Mouse (Mus musculus) MEL (cell line): ENCODE measurements at regions not wholly inside any gene's neighbourhood (a gene's known extent, or its start where the extent isn't known, plus 50 kb on each side); places are given as distances from the start of the nearest gene placed in this dataset.

Source experiments
- DNase-seq: peaks from one replicate; pipeline ENCODE4 v3.0.0; 2011; ENCODE audit warnings: low read depth, low spot score
- H3K27ac ChIP-seq: 2 replicates; pipeline ENCODE4 v1.5.1; 2012; ENCODE audit warnings: low read depth, mild to moderate bottlenecking, control low read depth, low read length, moderate library complexity; ENCODE audit not compliant: control insufficient read depth
- H3K27me3 ChIP-seq, 2 experiments: fragments of 150-350 bp in 1 of 2; sonication (generic) in 1 of 2; 2 replicates each; pipeline ENCODE4 v1.6.1; 2012; ENCODE audit warnings: low read length in 2 of 2, mild to moderate bottlenecking in 2 of 2, improper control_type of control experiment in 1 of 2, moderate library complexity in 1 of 2; ENCODE audit not compliant: insufficient read depth in 2 of 2, control insufficient read depth in 1 of 2
- H3K36me3 ChIP-seq, 2 experiments: 2 replicates each; pipeline ENCODE4 v1.6.1; 2012 to 2014; ENCODE audit warnings: low read length in 2 of 2, improper control_type of control experiment in 1 of 2, inconsistent platforms in 1 of 2, mild to moderate bottlenecking in 1 of 2; ENCODE audit not compliant: insufficient read depth in 2 of 2, control insufficient read depth in 1 of 2
- H3K4me1 ChIP-seq, 2 experiments: fragments of 150-350 bp in 1 of 2; sonication (generic) in 1 of 2; 2 replicates each; pipeline ENCODE4 v1.6.1; 2012; ENCODE audit warnings: low read length in 2 of 2, improper control_type of control experiment in 1 of 2, mild to moderate bottlenecking in 1 of 2; ENCODE audit not compliant: insufficient read depth in 2 of 2, control insufficient read depth in 1 of 2
- H3K4me3 ChIP-seq, 2 experiments: fragments of 150-350 bp in 1 of 2; sonication (generic) in 1 of 2; 2 replicates each; pipeline ENCODE4 v1.5.1; 2012; ENCODE audit warnings: low read depth in 2 of 2, low read length in 2 of 2, mild to moderate bottlenecking in 2 of 2, moderate library complexity in 2 of 2, control low read depth in 1 of 2, improper control_type of control experiment in 1 of 2; ENCODE audit not compliant: control insufficient read depth in 1 of 2, insufficient read depth in 1 of 2
- H3K79me2 ChIP-seq: 2 replicates; pipeline ENCODE4 v1.6.1; 2012; ENCODE audit warnings: mild to moderate bottlenecking, low read length, moderate library complexity; ENCODE audit not compliant: control insufficient read depth, poor library complexity, insufficient read depth
- H3K9ac ChIP-seq: 2 replicates; pipeline ENCODE4 v1.6.1; 2012; ENCODE audit warnings: low read depth, mild to moderate bottlenecking, control low read depth, low read length, moderate library complexity; ENCODE audit not compliant: control insufficient read depth, poor library complexity, severe bottlenecking
- H3K9me3 ChIP-seq: fragments of 150-350 bp; sonication (generic); replicated peaks from 2 replicates; pipeline ENCODE4 v1.6.1; 2012; ENCODE audit warnings: mild to moderate bottlenecking, low read length, improper control_type of control experiment, moderate library complexity; ENCODE audit not compliant: insufficient read depth
- CHD1 ChIP-seq: IDR thresholded peaks from 2 replicates; pipeline ENCODE4 v1.6.1; 2012; ENCODE audit warnings: low read depth, mild to moderate bottlenecking, inconsistent platforms, low read length, improper control_type of control experiment
- E2F4 ChIP-seq: IDR thresholded peaks from 2 replicates; pipeline ENCODE4 v1.6.1; 2011; ENCODE audit warnings: low read depth, low read length, improper control_type of control experiment, borderline replicate concordance
- EP300 ChIP-seq, 2 experiments: IDR thresholded peaks; 2 replicates each; pipeline ENCODE4 v1.6.1; 2011; ENCODE audit warnings: improper control_type of control experiment in 2 of 2, low read length in 2 of 2, low read depth in 1 of 2, mild to moderate bottlenecking in 1 of 2
- ETS1 ChIP-seq: IDR thresholded peaks from 2 replicates; pipeline ENCODE4 v1.6.1; 2012; ENCODE audit warnings: low read depth, mild to moderate bottlenecking, inconsistent platforms, low read length, improper control_type of control experiment, moderate library complexity
- MAX ChIP-seq: IDR thresholded peaks from 2 replicates; pipeline ENCODE4 v1.6.1; 2011; ENCODE audit warnings: low read length, improper control_type of control experiment
- MAZ ChIP-seq: IDR thresholded peaks from 2 replicates; pipeline ENCODE4 v1.6.1; 2012; ENCODE audit warnings: low read depth, mild to moderate bottlenecking, inconsistent platforms, low read length, improper control_type of control experiment
- MEF2A ChIP-seq: IDR thresholded peaks from 2 replicates; pipeline ENCODE4 v1.6.1; 2014; ENCODE audit warnings: low read depth, mild to moderate bottlenecking, inconsistent platforms, low read length, improper control_type of control experiment; ENCODE audit not compliant: poor library complexity, insufficient replicate concordance, severe bottlenecking; ENCODE audit errors: extremely low read depth
- MXI1 ChIP-seq: IDR thresholded peaks from 2 replicates; pipeline ENCODE4 v1.6.1; 2011; ENCODE audit warnings: mild to moderate bottlenecking, low read depth, low read length, improper control_type of control experiment
- MYB ChIP-seq: IDR thresholded peaks from 2 replicates; pipeline ENCODE4 v1.6.1; 2011; ENCODE audit warnings: mild to moderate bottlenecking, low read depth, low read length, improper control_type of control experiment
- MYC ChIP-seq: IDR thresholded peaks from 2 replicates; pipeline ENCODE4 v1.6.1; 2011; ENCODE audit warnings: low read depth, mild to moderate bottlenecking, low read length, improper control_type of control experiment, moderate library complexity
- NELFE ChIP-seq: IDR thresholded peaks from 2 replicates; pipeline ENCODE4 v1.6.1; 2011; ENCODE audit warnings: low read depth, low read length, improper control_type of control experiment
- NRF1 ChIP-seq: IDR thresholded peaks from 2 replicates; pipeline ENCODE4 v1.6.1; 2014; ENCODE audit warnings: low read depth, mild to moderate bottlenecking, inconsistent platforms, low read length, improper control_type of control experiment, moderate library complexity; ENCODE audit not compliant: poor library complexity, insufficient read depth, severe bottlenecking
- POLR2A ChIP-seq, 2 experiments: IDR thresholded peaks; 2 replicates each; pipeline ENCODE4 v1.6.1; 2011 to 2012; ENCODE audit warnings: low read length in 2 of 2, mild to moderate bottlenecking in 2 of 2, control low read depth in 1 of 2, improper control_type of control experiment in 1 of 2, low read depth in 1 of 2, moderate library complexity in 1 of 2; ENCODE audit not compliant: control insufficient read depth in 1 of 2, insufficient read depth in 1 of 2, poor library complexity in 1 of 2
- POLR2AphosphoS5 ChIP-seq: IDR thresholded peaks from 2 replicates; pipeline ENCODE4 v1.6.1; 2012; ENCODE audit warnings: low read depth, borderline replicate concordance, mild to moderate bottlenecking, inconsistent platforms, low read length, moderate library complexity, mixed read lengths
- RAD21 ChIP-seq: IDR thresholded peaks from 2 replicates; pipeline ENCODE4 v1.6.1; 2011; ENCODE audit warnings: mild to moderate bottlenecking, low read depth, low read length, improper control_type of control experiment
- RCOR1 ChIP-seq: IDR thresholded peaks from 2 replicates; pipeline ENCODE4 v1.6.1; 2012; ENCODE audit warnings: low read depth, mild to moderate bottlenecking, inconsistent platforms, low read length, improper control_type of control experiment
- TCF12 ChIP-seq: IDR thresholded peaks from 2 replicates; pipeline ENCODE4 v1.6.1; 2014; ENCODE audit warnings: low read depth, mild to moderate bottlenecking, inconsistent platforms, low read length, improper control_type of control experiment, moderate library complexity
- UBTF ChIP-seq: IDR thresholded peaks from 2 replicates; pipeline ENCODE4 v1.6.1; 2012; ENCODE audit warnings: low read depth, mild to moderate bottlenecking, inconsistent platforms, low read length, improper control_type of control experiment, moderate library complexity, borderline replicate concordance; ENCODE audit not compliant: insufficient read depth
- USF1 ChIP-seq: IDR thresholded peaks from 2 replicates; pipeline ENCODE4 v1.6.1; 2014; ENCODE audit warnings: low read depth, mild to moderate bottlenecking, inconsistent platforms, low read length, improper control_type of control experiment, moderate library complexity
- ZC3H11A ChIP-seq: IDR thresholded peaks from 2 replicates; pipeline ENCODE4 v1.6.1; 2012; ENCODE audit warnings: low read depth, mild to moderate bottlenecking, inconsistent platforms, low read length, improper control_type of control experiment
- ZMIZ1 ChIP-seq: IDR thresholded peaks from 2 replicates; pipeline ENCODE4 v1.6.1; 2012; ENCODE audit warnings: low read depth, mild to moderate bottlenecking, inconsistent platforms, low read length, improper control_type of control experiment, moderate library complexity

GRCm38 (mm10) chr4:4556126-4556525 is 237.0 kb downstream of the Impad1 start:
- H3K4me1 ChIP-seq, result no peaks in the 10 kb centered on the region
- TF ChIP-seq USF1 (no peak), MYC (no peak), MYB (no peak), MXI1 (no peak), RCOR1 (no peak), MAX (no peak), MAZ (no peak), RAD21 (no peak), NELFE (no peak), POLR2AphosphoS5 (no peak), ETS1 (no peak), ZMIZ1 (no peak), UBTF (no peak), CHD1 (no peak), TCF12 (no peak), EP300 (IDR thresholded peaks at IDR 0.05; ENCODE audit: low read depth in 1 of 2, low read length in 2 of 2) (no peak), POLR2A (IDR thresholded peaks at IDR 0.05; ENCODE audit: control insufficient read depth in 1 of 2, insufficient read depth in 1 of 2, low read depth in 1 of 2, low read length in 2 of 2, poor library complexity in 1 of 2) (no peak)
- TF ChIP-seq, all 39 proteins: peak for 0
- Histone ChIP-seq H3K27ac (no peak overlapping the region), H3K27me3 (no peaks in the 10 kb centered on the region), H3K36me3 (no peaks in the 10 kb centered on the region), H3K4me3 (no peak overlapping the region), H3K9ac (no peak overlapping the region), H3K9me3 (no peaks in the 10 kb centered on the region), H3K79me2 (no peaks in the 10 kb centered on the region)
- no peak for DNase-seq

DNA sequence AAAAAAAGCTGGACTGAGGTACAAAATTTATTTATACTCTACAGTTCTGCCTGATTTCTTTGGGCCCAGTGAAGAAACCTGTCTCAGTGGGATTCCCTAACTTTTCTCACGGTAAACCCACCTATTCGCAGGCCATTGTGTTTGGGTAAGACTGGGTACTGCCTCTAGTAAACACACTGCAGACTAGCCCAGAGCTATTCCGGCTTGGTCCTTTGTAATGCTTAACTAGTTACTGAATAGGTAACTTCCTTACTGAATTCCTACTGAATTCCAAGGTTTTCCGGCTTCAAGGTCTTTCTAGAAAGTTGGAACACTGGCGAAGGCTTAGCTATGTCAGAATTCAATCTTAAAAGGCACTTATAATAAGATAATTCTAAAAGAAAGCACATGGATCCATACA is 242.9 kb downstream of the Impad1 start:
- no peaks in the 10 kb centered on the region for H3K79me2 ChIP-seq
- no peaks in the 10 kb centered on the region for H3K36me3 ChIP-seq
- no peak for DNase-seq
- H3K9ac ChIP-seq, result no peak overlapping the region
- no peaks in the 10 kb centered on the region for H3K4me1 ChIP-seq
- H3K9me3 ChIP-seq, result no peaks in the 10 kb centered on the region
- H3K4me3 ChIP-seq, result no peak overlapping the region
- no peak overlapping the region for H3K27ac ChIP-seq
- no peaks in the 10 kb centered on the region for H3K27me3 ChIP-seq
- TF ChIP-seq ZC3H11A (no peak), UBTF (no peak), NRF1 (no peak), MEF2A (no peak), ZMIZ1 (no peak), E2F4 (no peak), MXI1 (no peak)
